Mouse (Mus musculus): ENCODE results near the gene Pald1.

- TF ChIP-seq CTCF (IDR thresholded peaks at IDR 0.05; ENCODE audit: borderline replicate concordance, control insufficient read depth, extremely low read depth, insufficient read depth, low read length, poor library complexity) (no peak), POLR2A (IDR thresholded peaks at IDR 0.05; ENCODE audit: control insufficient read depth, extremely low read depth, insufficient read depth, low read length, poor library complexity) (no peak)
Measured at GRCm38 (mm10) chr10:61351216-61351615, 32.1 kb downstream of the Pald1 start.

Measured in thymus, adult 2 months (tissue).